Mouse (Mus musculus) cerebellum, adult 18-20 months (tissue): ENCODE measurements around the gene Wsb2.
"Not testable (repeated sequence)": the region's sequence is repeated elsewhere in the genome, so short reads cannot be mapped to it uniquely, and the experiment has no call there.

Source experiments
- DNase-seq, 2 experiments: peaks; one replicate each; pipeline ENCODE4 v3.0.0; 2021

The Wsb2 gene

GRCm38 (mm10) chr5:117395834-117396233 is 38.7 kb downstream of the Wsb2 start:
- DNase-seq: no peak

DNA sequence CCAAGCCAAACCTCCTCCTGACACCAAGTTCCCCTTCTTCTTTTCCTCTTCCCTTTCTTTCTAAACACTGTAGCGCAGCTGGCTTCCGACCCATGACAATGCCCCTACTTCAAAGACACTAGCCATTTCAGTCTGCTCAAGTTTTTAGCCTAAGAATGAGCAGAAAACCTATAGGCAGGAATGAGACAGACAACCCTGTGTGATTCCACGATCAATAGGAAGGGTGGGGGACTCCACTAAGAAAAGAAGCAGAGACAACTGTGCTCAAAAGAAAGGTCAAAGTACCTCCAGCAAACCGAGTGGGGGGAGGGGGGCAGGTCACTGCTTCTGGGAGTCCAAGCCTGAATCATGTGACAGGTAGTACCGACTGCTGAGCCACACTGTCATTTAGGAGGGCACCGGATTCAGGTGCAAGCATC is 39.5 kb downstream of the Wsb2 start:
- DNase-seq: no peak

DNA sequence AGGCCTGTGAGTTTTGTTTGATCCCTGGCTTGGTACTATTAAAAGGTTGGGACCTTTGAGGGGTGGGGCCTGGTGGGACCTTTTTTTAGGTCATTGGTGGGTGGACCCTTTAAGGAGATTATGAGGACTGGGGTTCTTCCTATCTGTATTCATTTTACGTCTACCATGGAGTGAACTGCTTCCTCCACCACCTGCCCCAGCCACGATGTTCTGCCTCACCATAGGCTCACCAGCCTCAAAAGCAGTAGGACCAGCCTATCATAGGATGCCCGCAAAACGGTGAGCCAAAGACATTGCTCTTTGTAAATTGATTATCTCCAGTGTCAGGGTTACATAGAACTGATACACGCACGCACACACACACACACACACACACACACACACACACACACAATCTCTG is 40.3 kb downstream of the Wsb2 start:
- DNase-seq: no peak

GRCm38 (mm10) chr5:117398007-117398550 is 41.0 kb downstream of the Wsb2 start:
- no peak for DNase-seq

GRCm38 (mm10) chr5:117399281-117399680 is 42.2 kb downstream of the Wsb2 start:
- DNase-seq: no peak

DNA sequence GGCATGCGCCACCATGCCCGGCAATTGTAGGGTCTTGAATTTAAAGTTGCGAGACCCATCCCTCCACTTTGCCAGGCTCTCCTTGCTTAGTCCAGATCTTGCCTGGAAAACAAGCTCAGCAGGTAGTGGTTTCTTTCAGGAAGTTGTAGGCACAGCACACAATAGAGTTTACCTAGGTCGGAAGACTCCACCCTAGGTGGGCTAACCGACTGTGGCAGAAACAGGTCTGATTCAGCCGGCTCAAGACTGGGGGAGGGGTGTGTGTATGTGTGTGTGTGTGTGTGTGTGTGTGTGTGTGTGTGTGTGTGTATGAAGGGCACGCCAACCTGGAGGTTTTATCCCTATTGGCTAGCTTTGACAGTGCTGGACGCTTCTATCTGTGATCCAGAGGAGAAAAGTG is 46.5 kb downstream of the Wsb2 start:
- no peak for DNase-seq

GRCm38 (mm10) chr5:117404671-117405070 is 47.6 kb downstream of the Wsb2 start:
- DNase-seq: not testable (repeated sequence)

GRCm38 (mm10) chr5:117408216-117408615 is 51.1 kb downstream of the Wsb2 start:
- peak; percentile 29 to 38 for DNase-seq

DNA sequence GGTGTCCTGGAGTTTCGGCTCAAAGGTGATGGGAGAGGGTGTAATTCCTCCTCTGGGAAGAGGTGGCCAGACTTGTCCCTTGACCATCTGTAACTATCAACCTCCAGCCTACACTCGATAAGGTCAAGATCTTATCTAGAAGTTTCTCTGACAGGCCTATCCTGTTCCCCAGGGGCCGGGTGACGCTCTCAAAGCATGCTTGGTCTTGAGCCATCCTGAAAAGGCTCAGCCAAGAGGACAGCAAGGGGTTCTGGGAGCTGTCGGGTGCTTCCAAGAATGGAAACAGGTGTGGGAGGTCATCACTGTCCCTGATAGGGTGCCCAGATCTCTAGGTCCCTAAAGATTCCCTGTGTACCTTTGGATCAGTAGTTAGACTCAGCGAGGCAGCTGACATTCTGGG is 52.3 kb downstream of the Wsb2 start:
- no peak for DNase-seq

DNA sequence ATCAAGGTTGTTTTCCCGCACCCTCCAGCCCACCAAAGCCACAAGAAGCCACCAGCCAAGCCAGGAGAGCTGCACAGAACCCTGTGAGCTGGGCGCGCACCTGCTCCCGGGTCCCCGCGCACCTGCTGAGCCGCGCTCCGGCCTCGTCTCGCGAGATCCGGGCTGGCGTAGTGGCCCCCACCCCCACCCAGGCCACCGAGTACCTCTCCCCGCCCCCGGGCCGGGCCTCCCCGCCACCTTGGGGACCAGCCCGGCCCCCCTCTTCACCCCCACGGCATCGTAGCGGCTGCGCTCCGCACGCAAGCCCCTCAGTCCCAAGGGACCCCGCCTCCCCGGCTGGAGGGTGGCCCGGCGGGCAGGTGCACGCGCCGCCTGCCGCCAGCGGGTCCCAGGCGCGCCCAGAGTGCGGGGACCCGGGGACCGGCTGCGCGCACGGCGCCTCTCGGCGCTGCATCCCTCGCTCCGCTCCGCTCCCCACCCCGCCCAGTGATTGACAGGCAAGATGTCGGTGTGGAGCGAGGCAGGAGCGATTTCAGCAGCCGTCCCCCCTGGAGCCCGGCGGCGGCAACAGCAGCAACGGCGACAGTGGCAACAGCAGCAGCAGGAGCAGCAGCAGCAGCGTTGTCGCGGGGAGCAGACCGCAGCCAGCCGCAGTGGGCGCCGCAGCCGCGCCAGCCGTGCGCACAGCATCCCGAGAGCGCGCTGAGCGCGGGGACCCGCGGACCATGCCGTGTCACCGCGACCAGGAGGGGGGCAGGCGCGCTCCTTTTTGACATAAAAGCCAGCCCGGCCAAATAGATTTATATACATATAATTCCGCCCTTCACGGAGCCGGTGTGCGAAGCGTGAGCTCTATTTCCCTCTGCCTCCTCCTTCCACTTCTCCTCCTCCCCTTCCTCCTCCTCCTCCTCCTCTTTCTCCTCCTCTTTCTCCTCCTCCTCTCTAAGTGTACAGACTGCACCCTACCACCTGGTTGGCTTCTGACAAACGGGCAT is 56.7 kb downstream of the Wsb2 start, which contains the start of gene Ksr2:
Ksr2 (plus strand) TSS at position 494 of the 995 bp plus-strand sequence.
- DNase-seq: peak; percentile 83 to 89

GRCm38 (mm10) chr5:117414611-117415010 is 57.5 kb downstream of the Wsb2 start:
- peak; percentile 45 to 49 for DNase-seq

GRCm38 (mm10) chr5:117415011-117415912 is 58.2 kb downstream of the Wsb2 start:
- peak; percentile 36 to 38 for DNase-seq

DNA sequence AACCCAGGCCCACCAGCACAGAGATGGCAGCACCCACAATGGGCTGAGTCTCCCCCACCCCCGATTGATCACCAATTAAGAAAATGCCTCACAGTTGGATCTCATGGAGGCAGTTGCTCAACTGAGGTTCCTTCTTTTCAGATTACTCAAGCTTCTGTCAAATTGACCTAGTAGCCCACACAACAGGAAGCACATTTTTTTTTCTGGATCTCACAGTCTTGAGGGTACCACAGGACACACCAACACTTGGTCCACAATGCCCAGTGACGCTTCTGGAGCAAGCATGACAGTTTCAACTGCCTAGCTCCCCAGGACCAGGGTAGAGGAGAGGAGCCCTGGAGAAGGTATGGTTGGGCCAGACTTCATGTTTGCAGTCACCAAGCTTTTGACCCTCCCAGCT is 60.3 kb downstream of the Wsb2 start:
- DNase-seq: no peak
